Mouse (Mus musculus): ENCODE data around the gene Fra10ac1.
A peak's percentile ranks its signal among the peaks of the same experiment; 100 is the strongest.

The Fra10ac1 gene

DNA sequence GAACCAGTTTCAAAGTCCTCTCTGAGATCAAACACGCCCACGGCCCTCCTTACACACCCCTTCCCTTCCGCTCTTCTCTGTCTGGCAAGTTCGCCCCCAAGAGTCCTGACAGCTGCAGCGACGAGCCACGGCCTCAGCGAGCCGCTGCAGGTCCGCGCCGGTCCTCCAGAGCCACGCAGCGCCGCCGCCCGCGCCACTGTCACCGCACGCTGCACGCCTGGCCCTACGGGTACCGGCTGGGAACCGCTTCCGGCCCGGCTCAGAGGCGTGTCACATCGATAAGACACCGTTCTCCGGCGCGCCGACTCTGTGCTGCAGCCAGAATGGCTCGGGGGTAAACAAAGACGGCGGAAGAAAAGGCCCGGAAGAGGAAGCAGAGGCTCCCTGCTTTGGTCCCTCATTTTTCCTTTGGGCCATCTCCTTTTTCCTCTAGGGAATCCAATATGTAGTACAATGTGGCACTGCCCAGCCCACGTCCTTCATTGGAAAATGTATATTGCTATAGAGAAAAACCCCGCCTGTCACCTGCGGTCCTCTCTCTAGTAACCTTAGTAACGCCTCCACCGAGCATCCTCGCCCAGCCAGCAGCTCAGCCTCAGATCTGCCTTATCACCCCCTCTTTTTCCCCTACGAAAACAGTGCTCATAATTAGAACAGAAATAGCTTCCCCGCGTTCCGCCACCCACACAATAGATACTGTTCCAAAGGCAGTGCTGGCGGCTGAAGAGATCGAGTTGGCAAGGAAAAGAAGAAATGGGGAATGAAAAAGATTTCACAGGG, at the start of gene Fra10ac1:
Gene Fra10ac1 (minus strand): TSS at position 252 of the 780 bp plus-strand sequence.
- peak; percentile 95 for DNase-seq

DNA sequence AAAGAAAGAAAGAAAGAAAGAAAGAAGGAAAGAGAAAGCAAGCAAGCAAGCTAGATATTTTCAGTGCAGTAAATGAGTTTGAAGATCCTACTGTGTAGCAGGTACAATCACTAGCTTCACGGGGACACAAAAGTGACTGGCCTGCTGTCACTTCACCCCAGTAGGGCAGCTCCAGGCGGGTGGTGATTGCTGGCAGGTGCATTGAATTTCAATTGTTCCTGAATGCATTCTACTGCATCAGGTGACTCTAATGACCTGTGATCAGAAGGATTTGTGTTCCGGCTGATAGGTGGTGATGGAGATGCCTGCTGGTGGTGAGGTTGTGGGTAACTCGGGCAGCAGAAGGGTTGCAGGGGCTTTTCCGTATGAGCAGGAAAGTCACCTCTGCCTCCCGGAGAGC, 47.1 kb upstream of the Fra10ac1 start:
- no peak for DNase-seq

DNA sequence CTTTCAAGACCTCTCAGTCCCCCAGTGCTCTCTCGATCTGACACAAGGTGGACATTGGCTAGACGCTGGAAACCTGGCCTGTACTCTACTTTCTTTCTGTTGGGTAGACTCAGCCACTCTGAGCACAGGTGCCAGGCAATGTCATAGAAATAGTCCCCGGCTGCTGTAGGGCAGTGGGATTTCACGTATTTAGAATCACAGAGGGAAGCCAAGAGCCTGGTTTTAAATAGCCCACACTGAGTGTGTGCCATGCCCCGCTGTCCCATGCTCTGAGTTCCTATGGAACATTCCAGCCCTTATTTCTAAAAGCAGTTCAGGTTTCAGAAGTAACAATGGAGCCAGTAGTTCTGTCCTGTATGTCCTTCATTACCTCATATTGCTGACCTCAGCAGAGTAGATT, 43.5 kb upstream of the Fra10ac1 start:
- DNase-seq, result peak; percentile 51

DNA sequence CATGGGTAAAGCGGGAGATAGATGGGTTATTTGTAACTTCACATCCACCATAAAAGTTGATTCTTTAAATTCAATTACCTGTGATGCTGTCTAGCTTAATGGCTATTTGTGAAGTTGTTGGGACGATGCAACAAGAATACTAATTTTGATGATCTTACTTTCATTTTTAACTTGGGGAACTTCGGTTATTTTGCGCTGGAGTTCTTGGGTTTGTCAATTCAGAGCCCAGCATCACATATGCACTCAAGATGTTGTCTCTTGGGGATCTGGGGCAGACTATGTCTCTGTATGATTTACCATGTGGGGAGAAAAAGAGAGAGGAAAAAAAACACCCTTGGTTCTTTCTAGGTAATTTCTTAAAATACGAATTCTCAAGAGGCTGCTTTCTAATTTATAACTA, 41.8 kb upstream of the Fra10ac1 start:
- DNase-seq, result peak; percentile 51

DNA sequence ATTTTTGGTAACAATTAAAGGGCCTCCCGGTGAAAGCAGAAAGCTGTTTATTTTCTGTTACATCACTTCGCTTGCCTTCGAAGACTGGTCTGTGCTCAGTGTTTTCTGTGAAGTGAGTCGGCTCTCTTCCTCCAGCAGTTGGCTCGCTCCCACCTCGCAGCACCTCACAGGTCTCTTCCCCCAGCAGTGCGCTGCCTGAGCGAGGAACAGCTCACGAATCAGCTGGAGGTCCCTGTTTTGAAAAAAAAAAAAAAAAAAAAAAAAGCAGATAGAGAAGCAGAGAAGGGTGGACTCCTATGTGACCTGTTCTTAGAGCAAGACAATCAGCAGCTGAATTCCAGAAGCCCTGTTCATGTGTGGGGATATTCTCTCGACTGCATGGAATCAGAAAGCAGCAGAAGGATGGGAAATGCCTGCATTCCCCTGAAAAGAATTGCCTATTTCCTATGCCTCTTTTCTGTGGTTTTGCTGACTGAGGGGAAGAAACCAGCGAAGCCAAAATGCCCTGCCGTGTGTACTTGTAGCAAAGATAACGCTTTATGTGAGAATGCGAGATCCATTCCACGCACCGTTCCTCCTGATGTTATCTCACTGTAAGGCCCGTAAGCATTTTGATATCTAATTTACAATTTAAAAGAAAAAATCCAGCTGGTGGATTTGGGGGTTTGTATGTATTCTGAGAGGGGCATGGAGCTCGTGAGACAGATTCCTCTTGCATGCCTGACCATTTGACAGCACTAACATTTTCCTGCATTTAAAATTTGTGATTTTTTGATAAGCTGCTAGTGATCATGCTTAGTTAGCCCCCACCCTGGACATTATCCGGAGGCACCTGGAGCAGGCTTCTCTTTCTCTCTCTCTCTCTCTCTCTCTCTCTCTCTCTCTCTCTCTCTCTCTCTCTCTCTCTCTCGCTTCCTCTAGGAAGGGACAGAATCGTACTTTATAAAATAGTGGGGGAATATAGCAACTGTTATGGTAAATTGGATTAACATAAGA, 40.8 kb upstream of the Fra10ac1 start, which contains the start of gene Lgi1:
Gene Lgi1 (plus strand): TSS at position 32 of the 996 bp plus-strand sequence.
- DNase-seq, result peak; percentile 79

DNA sequence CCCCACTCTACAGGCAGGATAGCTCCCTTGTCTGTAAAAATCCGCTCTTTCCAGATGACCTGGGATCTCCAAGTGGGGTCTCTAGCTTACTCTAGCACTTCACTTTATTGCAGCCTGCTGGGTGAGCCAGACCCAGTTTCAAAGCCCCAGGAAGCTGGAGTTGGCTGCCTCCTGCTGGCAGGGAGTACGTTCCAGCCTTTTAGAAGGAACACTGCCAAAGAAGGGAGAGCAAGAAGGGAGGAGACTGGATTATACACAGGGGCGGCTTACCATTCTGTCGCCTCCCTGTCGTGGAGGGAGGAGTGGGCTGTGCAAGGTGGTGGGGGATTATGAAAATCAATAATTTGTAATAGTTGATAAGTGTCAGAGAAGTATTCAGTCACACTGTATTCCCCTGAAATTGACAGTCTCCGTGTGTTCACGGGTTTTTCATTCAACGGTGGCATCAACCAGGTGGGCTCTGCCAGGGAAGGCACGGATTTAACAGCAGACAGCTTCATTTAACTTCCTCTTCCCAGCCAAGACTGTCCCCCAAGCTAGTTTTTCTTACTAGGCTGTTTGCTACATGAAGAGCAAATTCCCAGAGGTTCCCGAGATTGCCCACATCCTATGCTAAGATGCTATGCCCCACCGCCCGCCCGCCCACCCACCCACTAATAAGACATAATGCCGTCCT, 40.0 kb upstream of the Fra10ac1 start:
- peak; percentile 86 for DNase-seq

DNA sequence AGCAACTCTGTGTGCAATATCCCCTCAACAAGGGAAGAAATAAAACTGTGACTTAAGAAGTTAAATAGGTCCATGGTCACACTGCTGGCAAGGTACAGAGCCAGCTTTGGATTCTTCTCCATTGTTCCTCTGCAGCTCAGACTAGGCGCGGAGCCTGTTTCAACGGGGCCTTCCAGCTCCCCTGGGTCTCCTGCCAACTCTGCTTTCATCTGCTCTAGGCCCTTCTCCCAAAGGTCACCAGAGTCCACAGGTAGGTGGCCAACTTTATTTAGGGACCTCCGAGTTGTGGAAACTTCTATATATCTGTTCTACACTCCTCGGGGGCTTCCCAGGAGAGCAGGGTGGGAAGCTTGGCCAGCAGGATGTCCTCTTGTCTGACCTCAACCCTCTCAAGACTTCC, 37.4 kb upstream of the Fra10ac1 start:
- peak; percentile 52 for DNase-seq

DNA sequence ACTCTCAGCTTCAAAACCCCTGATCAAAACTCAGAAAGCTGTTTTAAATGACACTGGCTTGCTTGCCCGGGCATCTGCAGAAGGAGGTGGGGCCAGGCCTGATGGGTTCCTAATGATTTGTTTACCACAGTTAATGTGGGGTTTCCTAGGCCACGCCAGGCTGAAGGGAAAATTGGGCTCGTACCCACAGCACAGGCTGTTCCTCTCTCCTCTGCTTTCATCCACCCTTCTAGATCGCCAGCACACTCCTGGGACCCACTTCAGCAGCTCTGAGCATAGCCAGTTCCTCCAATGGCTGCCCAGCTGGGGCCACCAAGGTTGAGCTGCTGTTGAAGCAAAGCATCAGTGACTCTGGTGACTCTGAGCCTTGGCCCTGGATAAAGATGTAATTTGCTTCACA, 36.4 kb upstream of the Fra10ac1 start:
- DNase-seq, result no peak

DNA sequence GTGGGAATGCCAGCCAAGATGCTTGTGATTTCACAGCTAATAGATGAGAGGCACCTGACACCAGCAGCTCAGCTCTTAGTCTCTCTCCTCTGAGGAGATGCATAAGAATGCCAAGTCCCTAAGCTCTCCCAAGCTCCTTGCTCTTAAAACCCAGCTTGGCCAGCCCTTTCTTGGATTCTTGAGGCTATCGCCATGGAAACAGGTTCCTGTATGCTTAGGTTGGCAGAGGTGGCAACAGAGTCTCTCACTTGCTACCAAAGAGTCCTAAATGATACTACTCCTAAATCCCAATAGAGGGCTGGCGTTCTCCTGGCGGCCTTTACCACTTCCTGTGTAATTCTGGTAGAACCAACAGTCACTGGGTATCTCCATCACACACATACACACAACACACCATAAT, 35.5 kb upstream of the Fra10ac1 start:
- peak; percentile 53 for DNase-seq

DNA sequence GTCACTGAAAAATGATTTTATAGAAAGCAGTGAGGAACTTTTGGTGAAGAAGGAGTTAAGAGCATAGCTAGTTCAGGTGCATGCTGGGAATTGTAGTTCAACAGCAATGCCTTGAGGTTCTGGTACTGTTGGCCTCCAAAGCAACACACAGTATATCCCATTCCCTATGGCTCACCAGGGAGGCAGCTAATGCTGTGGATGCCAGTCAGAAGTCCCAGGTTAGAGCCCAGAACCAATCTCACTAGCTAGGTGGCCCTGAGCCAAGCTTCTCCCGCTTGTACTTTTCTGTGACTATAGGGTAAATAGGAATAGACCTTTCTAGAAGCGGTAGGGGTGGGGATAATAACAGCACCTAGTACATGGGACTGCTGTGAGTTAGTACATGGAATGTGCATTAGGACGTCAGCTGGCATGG, 34.7 kb upstream of the Fra10ac1 start:
- DNase-seq, result peak; percentile 80

DNA sequence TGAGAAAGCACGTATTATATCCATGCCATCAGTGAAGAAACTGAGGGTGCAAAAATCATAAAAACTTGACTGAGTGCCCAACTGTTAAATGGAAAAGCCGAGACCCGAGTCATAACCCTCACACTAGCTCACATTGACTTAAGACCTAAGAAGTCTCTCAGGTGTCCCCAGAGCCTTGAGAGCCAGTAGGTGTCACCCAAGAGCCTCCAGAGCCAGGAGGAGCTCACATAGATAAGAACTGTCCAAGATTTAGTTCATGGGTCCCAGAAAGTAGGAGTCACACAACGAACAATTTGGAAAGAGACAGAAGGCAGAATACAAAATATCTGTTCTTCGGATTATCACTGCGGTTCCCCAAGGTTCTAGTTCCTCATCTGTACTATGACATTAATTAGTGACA, 29.8 kb upstream of the Fra10ac1 start:
- DNase-seq, result peak; percentile 83

DNA sequence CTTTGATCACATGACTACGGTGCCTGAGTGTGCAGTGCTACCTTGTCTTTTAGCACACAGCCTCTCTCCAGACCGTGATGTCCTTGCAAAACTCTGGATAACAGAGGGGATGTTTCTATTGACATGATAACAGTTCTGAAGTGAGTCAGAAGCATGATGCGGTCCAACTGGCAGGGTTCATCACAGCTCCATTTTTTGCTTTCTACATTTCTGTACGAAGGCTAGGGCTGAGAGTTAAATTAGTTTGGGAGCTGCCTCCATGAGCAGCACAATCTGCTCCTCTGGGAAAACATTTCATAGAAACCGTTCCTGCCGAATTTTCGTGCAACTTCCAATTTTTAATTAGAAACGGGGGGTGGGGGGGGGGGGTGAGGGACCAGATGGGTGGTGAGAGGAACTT, 25.7 kb upstream of the Fra10ac1 start:
- no peak for DNase-seq

DNA sequence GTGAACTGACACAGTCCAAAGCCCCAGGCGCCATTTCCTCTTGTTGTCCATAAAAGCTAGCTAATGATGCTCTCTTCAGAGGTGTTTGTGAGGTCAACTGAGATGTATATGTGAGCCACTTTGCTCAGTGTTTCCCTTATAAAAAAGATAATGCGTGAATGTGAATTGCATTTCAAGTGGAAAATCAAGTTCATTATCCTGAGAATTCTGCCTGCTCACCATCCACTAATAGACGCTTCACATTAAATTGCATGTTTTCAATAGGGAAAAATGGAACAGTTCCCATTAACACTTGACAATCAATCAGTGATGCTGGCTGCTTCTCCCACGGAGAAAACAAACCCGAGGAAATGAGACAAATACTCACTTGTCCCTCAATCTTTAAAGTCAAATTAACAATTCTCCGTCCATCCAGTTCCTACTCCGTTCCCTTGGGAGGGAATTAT, 22.2 kb upstream of the Fra10ac1 start:
- DNase-seq, result no peak

DNA sequence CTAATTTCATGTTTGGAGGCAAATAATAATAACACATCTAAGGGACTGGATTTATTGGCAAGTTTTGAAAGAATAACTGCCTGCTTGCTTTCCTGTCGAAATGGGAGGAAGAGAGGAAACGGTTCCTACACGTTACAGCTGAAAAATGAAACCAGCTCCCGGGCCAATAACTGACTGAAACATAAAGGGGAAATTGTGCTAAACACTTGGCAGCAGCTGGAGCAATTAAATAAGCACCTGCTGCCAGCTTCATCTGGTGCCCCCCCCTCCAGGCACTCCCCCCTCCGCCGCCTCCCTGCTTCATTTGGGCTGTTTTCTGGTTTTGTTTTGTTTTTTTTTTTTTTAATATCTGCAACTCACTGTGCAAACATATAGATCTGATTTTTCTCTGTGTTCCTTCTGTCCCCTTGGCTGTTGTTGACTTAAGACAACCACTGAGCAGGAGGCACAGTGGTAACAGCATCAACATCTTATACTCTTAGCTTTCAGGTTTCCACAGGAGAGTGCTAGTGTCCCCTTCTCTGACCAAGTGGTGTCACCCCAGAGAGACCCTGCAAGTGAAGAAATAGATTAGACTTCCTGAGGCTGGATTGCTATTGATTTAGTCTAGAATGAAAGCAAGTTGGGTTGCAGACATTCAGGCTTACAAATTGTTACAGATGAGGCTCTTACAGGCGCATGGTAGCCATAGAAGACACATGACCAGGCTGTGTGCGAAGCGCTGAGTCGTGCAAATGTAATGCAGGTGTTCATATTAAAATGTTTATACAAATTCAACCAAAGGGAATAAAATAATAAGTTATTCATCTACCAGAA, 21.6 kb upstream of the Fra10ac1 start:
- no peak for DNase-seq

DNA sequence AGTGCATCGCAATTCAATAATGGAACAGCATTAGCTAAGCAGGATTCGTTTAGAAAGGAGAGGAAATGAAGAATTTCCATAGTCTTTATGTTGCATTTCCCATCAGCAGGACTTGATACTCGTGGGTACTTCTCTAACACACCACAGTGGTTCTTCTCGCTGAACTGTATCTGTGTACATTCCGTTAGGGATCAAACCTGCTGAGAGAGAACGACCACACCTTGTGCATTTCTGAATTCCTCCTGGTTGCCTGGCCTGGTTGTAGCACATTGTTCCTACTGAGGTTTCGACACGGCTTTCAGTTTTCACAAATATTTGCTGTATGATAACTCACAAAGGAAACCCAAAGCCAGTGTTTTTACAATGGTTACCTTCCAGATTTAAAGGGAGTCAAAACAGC, 20.8 kb upstream of the Fra10ac1 start:
- no peak for DNase-seq

DNA sequence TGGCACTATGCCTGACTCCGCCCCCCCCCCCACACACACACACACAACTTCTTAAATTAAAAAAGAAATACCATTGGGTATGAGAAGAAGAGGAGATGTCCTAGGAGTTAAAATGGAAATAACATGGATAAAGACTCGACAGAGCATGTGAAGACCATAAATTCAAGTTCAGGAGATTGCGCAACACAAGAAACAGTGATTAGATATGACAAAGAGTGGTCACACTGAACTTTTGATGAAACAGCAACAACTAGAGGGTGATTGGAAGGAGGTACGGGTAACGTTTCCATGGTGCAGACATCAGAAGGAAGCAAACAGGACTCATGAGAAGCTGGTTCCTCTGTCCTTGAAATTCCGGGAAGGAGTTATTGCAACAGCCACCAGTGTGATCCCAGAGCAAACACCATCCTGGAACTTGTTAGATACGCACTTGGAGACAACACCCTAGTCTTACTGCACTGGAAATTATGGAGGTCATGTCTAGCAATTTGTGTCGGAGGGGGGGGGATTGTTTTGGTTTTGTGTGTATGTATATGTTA, 18.4 kb upstream of the Fra10ac1 start:
- no peak for DNase-seq

DNA sequence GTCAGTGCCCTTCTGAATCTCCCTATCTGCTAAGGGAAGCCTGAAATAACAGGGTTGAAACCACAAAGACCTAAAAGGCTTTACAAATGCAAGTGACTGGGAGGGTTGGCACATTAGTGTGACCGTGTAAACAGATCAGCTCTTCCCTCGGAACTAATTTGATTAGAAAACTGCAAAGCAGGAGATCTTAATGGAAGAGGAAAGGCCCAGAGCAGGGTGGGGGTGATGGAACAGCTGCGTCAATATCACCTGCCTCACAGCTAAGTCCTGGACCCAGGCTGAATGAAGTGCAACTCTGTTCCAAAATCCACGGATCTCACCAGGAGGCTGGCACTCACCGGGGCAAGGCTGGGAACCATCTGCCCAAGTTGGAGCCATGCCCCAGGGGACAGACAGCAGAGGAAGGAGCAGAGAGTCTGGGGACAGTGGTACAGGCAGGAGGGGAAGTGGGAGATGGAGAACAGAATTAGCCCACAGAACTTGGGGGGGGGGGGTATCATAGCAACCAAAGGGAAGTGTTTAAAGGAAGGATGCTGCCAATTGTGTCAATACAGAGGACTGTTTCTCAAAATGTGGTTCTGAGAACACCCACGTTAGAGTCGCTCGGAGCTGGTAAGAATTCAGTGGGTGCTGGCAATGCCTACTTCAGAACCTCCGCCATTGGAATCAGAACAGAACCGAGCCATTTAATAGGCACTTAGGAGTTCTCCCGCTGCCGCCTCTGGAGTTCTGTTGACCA, 14.4 kb upstream of the Fra10ac1 start:
- peak; percentile 97 for DNase-seq

DNA sequence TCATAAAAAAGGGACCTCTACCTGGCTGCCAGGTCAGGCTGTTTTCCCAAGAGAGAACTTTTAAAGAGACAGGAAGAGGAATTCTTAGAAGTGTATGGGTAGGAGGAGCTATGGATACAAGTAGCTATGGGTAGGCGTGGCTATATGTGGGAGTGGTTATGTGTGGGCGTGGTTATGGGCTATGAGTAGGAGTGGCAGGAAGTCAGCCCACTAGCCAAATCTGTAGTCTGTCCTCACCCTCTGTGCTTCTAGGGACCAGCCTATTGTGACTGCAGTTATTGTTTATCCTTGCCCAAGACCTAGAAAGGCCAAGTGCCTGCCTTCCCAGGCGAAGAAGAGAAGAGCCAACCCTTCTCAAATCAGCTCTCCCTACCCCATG, 13.9 kb upstream of the Fra10ac1 start:
- peak; percentile 79 for DNase-seq

DNA sequence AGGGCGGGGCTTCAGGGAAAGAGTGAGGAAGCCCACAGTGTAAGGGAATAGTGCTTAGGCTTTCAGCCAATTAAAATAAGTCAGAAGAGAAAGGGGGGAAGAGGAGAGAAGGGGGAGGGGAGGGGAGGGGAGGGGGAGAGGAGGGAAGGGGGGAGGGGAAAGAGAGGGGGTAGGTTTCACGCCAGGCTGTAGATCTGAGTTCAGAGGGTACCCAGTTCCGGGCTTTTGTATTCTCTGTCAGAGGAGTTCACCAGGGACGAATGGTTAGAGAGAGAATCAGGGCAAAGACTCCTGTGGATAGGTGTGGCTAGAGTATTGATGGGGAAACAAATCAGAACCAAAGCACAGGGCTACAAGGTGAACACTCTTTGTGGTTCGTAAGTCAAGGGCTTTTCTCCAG, 12.6 kb upstream of the Fra10ac1 start:
- DNase-seq, result no peak

DNA sequence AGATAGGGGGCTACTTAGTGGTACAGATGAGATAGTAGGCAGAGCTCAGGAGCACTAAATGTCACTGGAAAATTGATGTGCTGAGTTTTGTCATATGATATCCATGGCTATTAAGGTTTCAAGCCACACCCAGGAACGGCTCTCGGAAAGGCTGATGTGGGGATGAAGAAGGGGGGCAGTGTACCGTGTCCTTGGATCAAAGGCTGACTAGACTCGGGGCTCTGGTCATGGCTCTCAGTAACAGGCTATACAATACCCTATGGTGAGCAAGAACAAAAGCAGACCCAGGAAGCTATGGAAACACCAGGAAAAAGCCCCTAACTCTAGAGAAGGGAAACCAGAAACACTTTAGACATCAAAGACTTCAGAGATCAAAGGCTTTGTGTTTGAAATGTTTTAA, 8.6 kb upstream of the Fra10ac1 start:
- DNase-seq, result no peak

DNA sequence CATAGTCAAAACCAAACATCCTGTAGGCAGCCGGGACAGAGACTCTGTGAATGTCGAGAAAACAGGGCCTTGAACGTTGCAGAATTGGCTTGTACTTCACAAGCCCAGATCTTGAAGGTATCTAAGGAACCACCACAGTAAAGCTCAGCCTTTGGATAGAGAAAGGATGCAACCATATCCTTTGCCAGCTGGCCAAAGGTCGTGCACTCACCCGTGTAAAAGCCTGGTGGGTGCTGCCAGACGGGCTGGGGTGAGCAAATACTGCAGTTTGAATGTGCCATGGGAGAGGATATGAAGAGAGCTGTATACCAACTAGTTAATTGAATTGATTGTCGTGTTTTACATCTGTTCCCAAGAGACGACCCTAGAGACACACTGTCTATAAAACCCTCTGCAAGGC, 8.1 kb upstream of the Fra10ac1 start:
- DNase-seq, result no peak
